Mouse (Mus musculus) hindbrain, embryonic 12.5 days (tissue): Measurements from ENCODE around the gene Mettl21e. TPM values are rescaled to one million over a fixed set of nuclear protein-coding genes. Genes with fewer than 3 reads are reported as not detected.

ENCODE experiments used
- ATAC-seq: fragments of 200-750 bp; cut with Nextera tagmentation; 2 replicates; pipeline ENCODE4 v1.8.0; 2017; ENCODE audit warnings: moderate TSS enrichment; ENCODE audit not compliant: low FRiP score
- H3K27ac ChIP-seq: fragments of 300-500 bp; sonication (generic); 2 replicates; pipeline ENCODE4 v1.5.1; 2016; ENCODE audit warnings: mild to moderate bottlenecking
- H3K27me3 ChIP-seq: fragments of 300-500 bp; sonication (generic); 2 replicates; pipeline ENCODE4 v1.6.1; 2016; ENCODE audit warnings: mild to moderate bottlenecking
- H3K36me3 ChIP-seq: fragments of 300-500 bp; sonication (generic); 2 replicates; pipeline ENCODE4 v1.6.1; 2016; ENCODE audit warnings: mild to moderate bottlenecking
- H3K4me1 ChIP-seq: fragments of 300-500 bp; sonication (generic); 2 replicates; pipeline ENCODE4 v1.6.1; 2016
- H3K4me2 ChIP-seq: fragments of 300-500 bp; sonication (generic); replicated peaks from 2 replicates; pipeline ENCODE4 v1.6.1; 2016; ENCODE audit warnings: mild to moderate bottlenecking
- H3K4me3 ChIP-seq: fragments of 300-500 bp; sonication (generic); 2 replicates; pipeline ENCODE4 v1.5.1; 2016; ENCODE audit warnings: mild to moderate bottlenecking
- H3K9ac ChIP-seq: fragments of 300-500 bp; sonication (generic); 2 replicates; pipeline ENCODE4 v1.6.1; 2016; ENCODE audit warnings: mild to moderate bottlenecking, moderate library complexity
- H3K9me3 ChIP-seq: fragments of 300-500 bp; sonication (generic); replicated peaks from 2 replicates; pipeline ENCODE4 v1.6.1; 2016; ENCODE audit warnings: mild to moderate bottlenecking
- whole genome bisulfite sequencing: fragments of 180-500 bp; shearing (Covaris S2); methylation state at CpG from one replicate; pipeline ENCODE4 v1.1.7; 2016; 5-methylcytosine and 5-hydroxymethylcytosine counted together
- polyA plus RNA-seq: library from polyadenylated mRNA; unstranded; fragments of >200 nt; fragmentation: Nextera tagmentation; extraction: Ambion mirVana; gene quantifications from 2 replicates; pipeline ENCODE4 v1.2.1, GENCODE M21; 2016

The Mettl21e gene
- polyA plus RNA-seq, 1 experiment from 2014 or later, result not detected

- Histone ChIP-seq H3K4me1 (no peaks in the 10 kb centered on the region), H3K9me3 (no peaks in the 10 kb centered on the region), H3K27me3 (no peaks in the 10 kb centered on the region), H3K27ac (no peak overlapping the region), H3K4me2 (no peak overlapping the region), H3K36me3 (peaks cover 5% of the 10 kb centered on the region), H3K9ac (no peak overlapping the region), H3K4me3 (no peak overlapping the region)
- ATAC-seq, result no peak
Observed at GRCm38 (mm10) chr1:44186396-44186795, 32.4 kb downstream of the Mettl21e start.

- Histone ChIP-seq H3K27ac (no peak overlapping the region), H3K27me3 (no peaks in the 10 kb centered on the region), H3K9ac (no peak overlapping the region), H3K4me3 (no peak overlapping the region), H3K4me1 (no peaks in the 10 kb centered on the region), H3K9me3 (no peaks in the 10 kb centered on the region), H3K36me3 (peaks cover 72% of the 10 kb centered on the region), H3K4me2 (no peak overlapping the region)
- 95% methylated on average over 5 of the region's 5 CpGs for WGBS
- ATAC-seq, result no peak
Observed at GRCm38 (mm10) chr1:44178086-44178485, 40.7 kb downstream of the Mettl21e start.

GRCm38 (mm10) chr1:44173903-44174302 is 44.9 kb downstream of the Mettl21e start:
- ATAC-seq, result no peak
- H3K4me3 ChIP-seq, result no peak overlapping the region
- H3K36me3 ChIP-seq, result peaks cover 82% of the 10 kb centered on the region
- H3K27me3 ChIP-seq, result no peaks in the 10 kb centered on the region
- WGBS, result 88% methylated on average over 8 of the region's 8 CpGs
- H3K4me1 ChIP-seq, result no peaks in the 10 kb centered on the region
- H3K9me3 ChIP-seq, result peaks cover 11% of the 10 kb centered on the region; the same call in 1 of the 2 replicates
- no peak overlapping the region for H3K9ac ChIP-seq
- no peak overlapping the region for H3K27ac ChIP-seq
- no peak overlapping the region for H3K4me2 ChIP-seq

- H3K4me2 ChIP-seq, result no peak overlapping the region
- no peaks in the 10 kb centered on the region for H3K4me1 ChIP-seq
- WGBS, result 100% methylated on average over 4 of the region's 4 CpGs
- H3K4me3 ChIP-seq, result no peak overlapping the region
- H3K36me3 ChIP-seq, result peaks cover 83% of the 10 kb centered on the region
- H3K9ac ChIP-seq, result no peak overlapping the region
- no peak overlapping the region for H3K27ac ChIP-seq
- ATAC-seq, result no peak
- H3K27me3 ChIP-seq, result no peaks in the 10 kb centered on the region
- peaks cover 11% of the 10 kb centered on the region; the same call in 1 of the 2 replicates for H3K9me3 ChIP-seq
Observed at GRCm38 (mm10) chr1:44172656-44173055, 46.1 kb downstream of the Mettl21e start.

GRCm38 (mm10) chr1:44167859-44168383 is 50.8 kb downstream of the Mettl21e start:
- 95% methylated on average over 3 of the region's 3 CpGs for WGBS
- H3K36me3 ChIP-seq, result peaks cover 81% of the 10 kb centered on the region
- peaks cover 11% of the 10 kb centered on the region; the same call in 1 of the 2 replicates for H3K9me3 ChIP-seq
- H3K27ac ChIP-seq, result no peak overlapping the region
- H3K4me3 ChIP-seq, result no peak overlapping the region
- H3K27me3 ChIP-seq, result no peaks in the 10 kb centered on the region
- no peak overlapping the region for H3K4me2 ChIP-seq
- H3K4me1 ChIP-seq, result no peaks in the 10 kb centered on the region
- no peak overlapping the region for H3K9ac ChIP-seq
- ATAC-seq, result no peak

GRCm38 (mm10) chr1:44162389-44162788 is 56.4 kb downstream of the Mettl21e start:
- no peak overlapping the region for H3K4me2 ChIP-seq
- ATAC-seq, result no peak
- H3K4me3 ChIP-seq, result no peak overlapping the region
- no peaks in the 10 kb centered on the region for H3K27me3 ChIP-seq
- H3K27ac ChIP-seq, result no peak overlapping the region
- 82% methylated on average over 5 of the region's 5 CpGs for WGBS
- peaks cover 88% of the 10 kb centered on the region for H3K36me3 ChIP-seq
- no peaks in the 10 kb centered on the region for H3K4me1 ChIP-seq
- no peaks in the 10 kb centered on the region for H3K9me3 ChIP-seq
- H3K9ac ChIP-seq, result no peak overlapping the region

- H3K27ac ChIP-seq, result no peak overlapping the region
- no peaks in the 10 kb centered on the region for H3K27me3 ChIP-seq
- WGBS, result 98% methylated on average over 6 of the region's 6 CpGs
- no peaks in the 10 kb centered on the region for H3K9me3 ChIP-seq
- no peak for ATAC-seq
- peaks cover 82% of the 10 kb centered on the region for H3K36me3 ChIP-seq
- H3K4me1 ChIP-seq, result no peaks in the 10 kb centered on the region
- H3K9ac ChIP-seq, result no peak overlapping the region
- no peak overlapping the region for H3K4me3 ChIP-seq
- H3K4me2 ChIP-seq, result no peak overlapping the region
Observed at GRCm38 (mm10) chr1:44161818-44162217, 56.9 kb downstream of the Mettl21e start.

- H3K36me3 ChIP-seq, result peaks cover 53% of the 10 kb centered on the region
Observed at GRCm38 (mm10) chr1:44158317-44158716, 60.4 kb downstream of the Mettl21e start.

GRCm38 (mm10) chr1:44155287-44155686 is 63.5 kb downstream of the Mettl21e start:
- WGBS, result 98% methylated on average over 4 of the region's 4 CpGs
- no peaks in the 10 kb centered on the region for H3K27me3 ChIP-seq
- peaks cover 27% of the 10 kb centered on the region for H3K36me3 ChIP-seq
- H3K9me3 ChIP-seq, result 0 out of 2 replicates have a peak, but pooled peaks cover 4% of the 10 kb centered on the region
- no peak overlapping the region for H3K27ac ChIP-seq
- ATAC-seq, result no peak
- H3K9ac ChIP-seq, result no peak overlapping the region
- no peak overlapping the region for H3K4me2 ChIP-seq
- H3K4me1 ChIP-seq, result no peaks in the 10 kb centered on the region
- no peak overlapping the region for H3K4me3 ChIP-seq

More at GRCm38 (mm10) chr1:44158317-44158716, 60.4 kb downstream of the Mettl21e start:
- H3K9me3 ChIP-seq, result no peaks in the 10 kb centered on the region
- no peak overlapping the region for H3K4me2 ChIP-seq
- H3K4me1 ChIP-seq, result no peaks in the 10 kb centered on the region
- WGBS, result 92% methylated on average over 6 of the region's 6 CpGs
- no peak for ATAC-seq
- no peak overlapping the region for H3K4me3 ChIP-seq
- no peak overlapping the region for H3K9ac ChIP-seq
- H3K27ac ChIP-seq, result no peak overlapping the region
- H3K27me3 ChIP-seq, result no peaks in the 10 kb centered on the region

Other genes with a start within 250 kb of the Mettl21e start
- 0.59 and 1.2 TPM in 2 replicates for gene Mettl21c, start 198.9 kb downstream of the Mettl21e start, polyA plus RNA-seq
- gene Gm8251, start 157.0 kb downstream of the Mettl21e start, polyA plus RNA-seq, result 0.08 and 0.18 TPM in 2 replicates
- 62.8 and 66.0 TPM in 2 replicates for gene Tex30, start 116.5 kb downstream of the Mettl21e start, polyA plus RNA-seq
- gene Kdelc1, start 100.2 kb downstream of the Mettl21e start, polyA plus RNA-seq, result 47.5 and 49.9 TPM in 2 replicates
- 24.8 and 30.8 TPM in 2 replicates for gene Bivm, start 100.0 kb downstream of the Mettl21e start, polyA plus RNA-seq
- gene Ercc5, start 71.2 kb downstream of the Mettl21e start, polyA plus RNA-seq, result 41.3 and 49.4 TPM in 2 replicates